Mouse (Mus musculus) heart, adult 2 months (tissue): ENCODE data around the gene Susd4.

ENCODE experiments used
- CTCF ChIP-seq: fragments of 200-600 bp; IDR thresholded peaks from 2 replicates; pipeline ENCODE4 v1.8.1; 2022; ENCODE audit warnings: antibody characterized with exemption, mild to moderate bottlenecking, moderate library complexity
- EP300 ChIP-seq: fragments of 200-500 bp; IDR thresholded peaks from 2 replicates; pipeline ENCODE4 v1.6.1; 2011; ENCODE audit warnings: low read depth, low read length, control low read depth; ENCODE audit not compliant: insufficient read depth

- TF ChIP-seq EP300 = no peak
- TF ChIP-seq CTCF = no peak
Measured at GRCm38 (mm10) chr1:182867886-182868285, 104.2 kb downstream of the Susd4 start.
